Mouse (Mus musculus) heart, embryonic 13.5 days (tissue): ENCODE data around the gene Osbpl8. TPM values are rescaled to one million over a fixed set of nuclear protein-coding genes. Genes with fewer than 3 reads are reported as not detected.

Experiments
- ATAC-seq: fragments of 200-750 bp; cut with Nextera tagmentation; 2 replicates; pipeline ENCODE4 v1.8.0; 2017; ENCODE audit warnings: moderate TSS enrichment; ENCODE audit not compliant: insufficient number of reproducible peaks, low FRiP score, low TSS enrichment; ENCODE audit errors: extremely low read depth
- H3K27ac ChIP-seq: fragments of 300-500 bp; sonication (generic); replicated peaks from 2 replicates; pipeline ENCODE4 v1.5.1; 2015; ENCODE audit warnings: moderate library complexity, mild to moderate bottlenecking, inconsistent platforms
- H3K27me3 ChIP-seq: fragments of 300-500 bp; sonication (generic); replicated peaks from 2 replicates; pipeline ENCODE4 v1.6.1; 2015; ENCODE audit warnings: mild to moderate bottlenecking, inconsistent platforms
- H3K36me3 ChIP-seq: fragments of 300-500 bp; sonication (generic); 2 replicates; pipeline ENCODE4 v1.6.1; 2015; ENCODE audit warnings: mild to moderate bottlenecking, inconsistent platforms
- H3K4me1 ChIP-seq: fragments of 300-500 bp; sonication (generic); 2 replicates; pipeline ENCODE4 v1.6.1; 2015; ENCODE audit warnings: inconsistent platforms
- H3K4me2 ChIP-seq: fragments of 300-500 bp; sonication (generic); 2 replicates; pipeline ENCODE4 v1.6.1; 2015; ENCODE audit warnings: inconsistent platforms, mild to moderate bottlenecking, moderate library complexity
- H3K4me3 ChIP-seq: fragments of 300-500 bp; sonication (generic); 2 replicates; pipeline ENCODE4 v1.5.1; 2015; ENCODE audit warnings: moderate library complexity, mild to moderate bottlenecking, inconsistent platforms
- H3K9ac ChIP-seq: fragments of 300-500 bp; sonication (generic); 2 replicates; pipeline ENCODE4 v1.6.1; 2015; ENCODE audit warnings: inconsistent platforms, mild to moderate bottlenecking, moderate library complexity
- H3K9me3 ChIP-seq: fragments of 300-500 bp; sonication (generic); 2 replicates; pipeline ENCODE4 v1.6.1; 2016; ENCODE audit warnings: inconsistent platforms
- WGBS: fragments of 180-500 bp; shearing (Covaris S2); methylation state at CpG from one replicate; pipeline ENCODE4 v1.1.7; 2015; ENCODE audit warnings: mixed read lengths; 5-methylcytosine and 5-hydroxymethylcytosine counted together
- polyA plus RNA-seq: library from polyadenylated mRNA; unstranded; fragments of >200 nt; fragmentation: Nextera tagmentation; extraction: Ambion mirVana; gene quantifications from 2 replicates; pipeline ENCODE4 v1.2.1, GENCODE M21; 2015

The Osbpl8 gene
- polyA plus RNA-seq, 1 experiment from 2014 or later: 22.5 TPM

DNA sequence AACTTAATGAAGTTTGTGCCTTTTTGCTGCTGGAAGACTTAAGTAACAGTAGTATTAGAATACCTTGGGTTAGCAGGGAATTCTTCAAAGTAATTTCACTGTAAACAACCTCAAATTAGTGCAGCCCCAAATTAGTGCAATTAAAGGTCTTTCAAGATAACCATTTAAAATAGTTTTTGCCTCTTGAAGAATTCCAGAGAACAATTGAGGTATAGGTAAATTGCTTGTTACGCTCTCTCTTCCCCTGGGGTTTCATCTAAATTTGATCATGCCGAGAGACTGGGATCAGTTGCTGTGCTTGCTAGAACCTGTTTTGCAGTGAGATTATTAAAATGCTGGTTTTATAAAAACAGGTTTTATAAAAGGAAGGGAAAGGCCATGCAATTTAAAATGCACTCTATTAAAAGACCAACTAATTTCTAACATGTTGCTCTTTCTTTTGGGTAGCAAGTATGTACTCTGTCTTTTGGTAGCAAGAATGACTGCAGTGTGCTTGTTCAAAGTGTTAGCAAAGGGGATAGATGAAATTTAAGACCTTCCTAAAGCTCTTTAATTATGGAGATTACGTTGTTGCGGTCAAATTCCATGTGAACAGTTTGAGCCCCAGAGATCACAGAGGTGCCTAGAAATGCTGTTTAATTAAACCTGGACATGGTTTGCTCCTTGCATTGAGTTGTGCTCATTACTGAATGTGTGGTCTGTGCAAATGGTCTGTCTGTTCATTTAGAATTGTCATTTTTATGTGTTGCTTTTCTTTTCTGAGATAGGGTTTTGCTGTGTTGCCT, 1.7 kb downstream of the Osbpl8 start:
- WGBS: 62% methylated on average over 4 of the region's 4 CpGs
- Histone ChIP-seq H3K9ac (peak overlapping the region; percentile 100), H3K4me3 (peak overlapping the region; percentile 96), H3K9me3 (no peaks in the 10 kb centered on the region), H3K36me3 (no peaks in the 10 kb centered on the region), H3K27ac (peak overlapping the region; percentile 97), H3K4me1 (peaks cover 63% of the 10 kb centered on the region), H3K27me3 (no peaks in the 10 kb centered on the region), H3K4me2 (peak overlapping the region; percentile 72)
- no peak for ATAC-seq

DNA sequence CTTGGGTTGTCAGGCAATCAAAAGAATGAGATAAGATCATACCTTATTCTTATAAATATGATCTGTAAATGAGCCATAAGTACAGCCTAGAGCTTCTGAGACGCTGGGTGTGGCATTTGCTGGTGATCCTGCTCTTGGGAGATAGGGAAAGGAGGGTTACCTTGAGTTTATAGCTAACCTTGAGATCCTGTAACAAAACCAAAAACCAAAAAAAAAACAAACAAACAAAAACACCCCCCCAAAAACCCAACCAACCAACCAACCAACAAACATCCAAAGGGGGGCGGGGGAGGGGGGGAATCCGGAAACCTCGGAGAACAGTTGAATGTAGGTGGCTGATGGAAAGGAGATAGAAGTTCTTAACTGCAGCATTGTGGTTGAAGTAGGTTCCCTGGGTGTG, 2.9 kb downstream of the Osbpl8 start:
- ATAC-seq: no peak

DNA sequence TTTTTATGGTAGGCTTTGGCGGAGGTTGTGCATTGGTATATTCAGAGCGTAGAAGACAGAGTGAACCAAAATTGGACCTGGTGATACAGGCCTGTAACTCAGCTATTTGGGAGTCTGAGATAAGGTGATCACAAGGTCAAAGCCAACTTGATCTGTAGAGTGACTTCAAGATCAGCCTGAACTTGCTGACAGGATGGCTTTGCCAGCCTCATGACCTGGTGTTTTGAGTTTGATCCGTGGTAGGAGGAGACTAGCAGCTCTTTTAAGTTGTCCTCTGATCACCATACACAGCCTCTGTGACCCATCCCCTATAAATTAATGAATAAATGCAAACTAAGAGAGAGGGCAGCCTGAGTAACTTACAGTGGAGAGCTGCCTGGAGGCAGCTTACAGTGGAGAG, 3.8 kb downstream of the Osbpl8 start:
- peaks cover 77% of the 10 kb centered on the region for H3K4me1 ChIP-seq

More for the DNA sequence above, 2.9 kb downstream of the Osbpl8 start:
- Histone ChIP-seq H3K4me2 (peak overlapping the region; percentile 58), H3K36me3 (no peaks in the 10 kb centered on the region), H3K4me1 (peaks cover 75% of the 10 kb centered on the region), H3K27me3 (no peaks in the 10 kb centered on the region), H3K4me3 (peak overlapping the region; percentile 35), H3K27ac (peak overlapping the region; percentile 73), H3K9ac (peak overlapping the region; percentile 26), H3K9me3 (no peaks in the 10 kb centered on the region)
- WGBS: 69% methylated on average over 4 of the region's 4 CpGs

DNA sequence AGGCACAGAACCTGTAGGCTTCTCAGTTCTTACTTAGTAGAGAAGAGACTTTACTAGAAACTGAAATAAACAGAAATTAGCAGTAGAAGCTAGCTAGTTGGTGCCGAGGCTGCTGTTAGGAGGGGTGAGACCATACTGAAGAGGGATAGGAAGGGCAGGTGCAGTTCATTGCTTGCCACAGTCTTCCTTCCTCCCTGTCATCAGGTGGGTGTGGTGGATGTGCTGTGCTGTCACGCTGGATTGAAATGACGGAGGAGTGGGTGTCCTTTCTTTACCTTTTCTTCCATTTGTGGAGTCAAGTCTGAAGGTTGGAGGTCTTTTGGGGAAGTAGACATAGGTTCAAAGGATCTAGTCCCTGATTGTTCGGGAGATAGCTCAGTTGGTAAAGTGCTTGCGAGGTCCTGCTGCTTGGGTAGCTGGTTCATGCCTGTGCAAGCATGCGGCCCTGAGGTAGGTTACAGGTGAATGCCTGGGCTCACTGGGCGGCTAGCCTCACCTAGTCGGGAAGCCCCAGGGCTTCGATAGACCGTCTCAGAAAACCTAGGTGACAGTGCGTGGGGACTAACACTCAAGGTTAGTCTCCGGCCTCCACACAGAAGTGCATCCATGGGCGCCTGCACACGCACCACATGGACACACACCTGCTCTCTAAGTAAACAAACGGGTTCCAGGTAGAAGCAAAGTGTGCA, 6.8 kb downstream of the Osbpl8 start:
- H3K9ac ChIP-seq: 0 out of 2 replicates have a peak overlapping the region, but pooled peaks have one; percentile 58

More for the DNA sequence above, 3.8 kb downstream of the Osbpl8 start:
- H3K27ac ChIP-seq: peak overlapping the region; percentile 73
- no peak for ATAC-seq
- H3K9ac ChIP-seq: peak overlapping the region; percentile 26
- H3K4me2 ChIP-seq: peak overlapping the region; percentile 58
- H3K36me3 ChIP-seq: no peaks in the 10 kb centered on the region
- H3K27me3 ChIP-seq: no peaks in the 10 kb centered on the region
- H3K4me3 ChIP-seq: peak overlapping the region; percentile 35
- no peaks in the 10 kb centered on the region for H3K9me3 ChIP-seq
- WGBS: 39% methylated on average over 3 of the region's 3 CpGs

DNA sequence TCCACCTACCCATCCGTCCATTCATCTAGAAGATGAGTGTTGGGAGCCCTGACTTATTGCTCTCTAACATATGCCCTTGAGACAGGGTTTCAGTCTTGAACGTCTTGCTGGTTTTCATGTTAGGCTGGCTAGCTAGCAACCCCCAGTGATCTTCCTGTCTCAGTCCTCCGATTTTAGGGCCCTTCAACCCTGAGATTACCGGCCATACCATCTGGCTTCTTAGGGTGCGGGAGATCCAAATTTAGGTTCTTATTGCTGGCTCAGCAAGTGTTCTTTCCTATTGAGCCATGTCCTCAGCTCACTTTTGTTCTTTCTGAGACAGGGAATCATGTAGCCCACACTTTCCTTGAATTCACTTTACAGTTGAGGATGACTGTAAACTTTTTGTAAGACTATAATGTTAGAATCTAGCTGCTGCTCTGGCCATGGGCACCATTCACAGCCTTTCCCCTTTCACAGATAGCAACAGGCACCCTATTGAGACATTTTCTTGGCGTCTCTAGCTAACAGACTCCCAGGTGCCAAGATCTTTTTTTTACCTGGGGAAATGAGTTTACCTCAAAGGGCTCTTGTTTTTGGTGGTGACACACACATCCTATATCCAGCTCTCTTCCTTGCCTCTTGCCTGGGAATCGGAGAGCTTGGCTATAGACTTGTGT, 9.2 kb downstream of the Osbpl8 start:
- H3K36me3 ChIP-seq: no peaks in the 10 kb centered on the region
- H3K27me3 ChIP-seq: no peaks in the 10 kb centered on the region
- no peak overlapping the region for H3K4me2 ChIP-seq
- H3K4me3 ChIP-seq: no peak overlapping the region
- ATAC-seq: no peak
- WGBS: 70% methylated on average over 7 of the region's 7 CpGs
- no peak overlapping the region for H3K9ac ChIP-seq
- H3K9me3 ChIP-seq: no peaks in the 10 kb centered on the region
- peaks cover 81% of the 10 kb centered on the region for H3K4me1 ChIP-seq
- no peak overlapping the region for H3K27ac ChIP-seq

More for the DNA sequence above, 6.8 kb downstream of the Osbpl8 start:
- Histone ChIP-seq H3K4me1 (peaks cover 83% of the 10 kb centered on the region), H3K4me2 (peak overlapping the region; percentile 4; the same call in 1 of the 2 replicates), H3K4me3 (no peak overlapping the region), H3K27ac (0 out of 2 replicates have a peak overlapping the region, but pooled peaks have one; percentile 38), H3K27me3 (no peaks in the 10 kb centered on the region), H3K9me3 (no peaks in the 10 kb centered on the region), H3K36me3 (no peaks in the 10 kb centered on the region)
- 86% methylated on average over 15 of the region's 15 CpGs for WGBS
- no peak for ATAC-seq

DNA sequence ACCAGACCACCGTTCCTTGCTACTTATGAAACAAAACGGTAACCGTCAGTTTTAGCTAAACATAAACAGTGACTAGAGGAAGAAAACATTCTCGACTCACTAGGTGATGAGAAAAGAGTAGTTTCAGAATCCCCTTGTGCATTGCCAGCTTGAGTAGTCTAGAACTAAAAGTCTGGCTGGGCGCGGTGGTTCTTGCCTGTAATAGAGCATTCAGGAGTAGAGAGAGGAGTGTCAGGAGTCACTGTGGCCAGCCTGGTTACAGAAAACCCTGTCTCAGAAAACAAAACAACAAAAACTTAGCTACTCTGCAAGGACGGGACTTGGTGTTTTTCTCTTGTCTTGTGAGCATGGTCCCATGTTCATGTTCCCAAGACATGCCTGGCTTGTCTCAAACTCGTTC, 12.8 kb downstream of the Osbpl8 start:
- H3K4me1 ChIP-seq: peaks cover 80% of the 10 kb centered on the region

DNA sequence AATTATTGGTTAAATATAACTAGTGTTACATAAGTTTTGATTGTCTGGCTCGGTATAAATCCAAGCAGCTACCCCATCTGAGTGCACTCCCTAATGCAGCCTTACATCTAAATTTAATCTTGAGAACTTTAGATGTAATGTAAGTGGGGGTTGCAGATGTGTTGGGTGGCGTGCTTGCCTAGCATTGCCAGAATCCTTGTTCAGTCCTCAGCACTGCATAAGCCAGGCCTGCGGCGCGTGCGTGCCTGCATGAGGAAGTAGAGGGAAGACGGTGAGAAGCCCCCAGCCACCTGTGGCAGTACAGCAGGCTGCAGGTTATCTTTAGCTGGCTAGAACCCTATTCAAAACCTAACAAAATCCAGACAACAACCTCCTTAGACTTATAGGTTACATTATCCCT, 13.5 kb downstream of the Osbpl8 start:
- Histone ChIP-seq H3K4me1 (peaks cover 79% of the 10 kb centered on the region), H3K4me3 (no peak overlapping the region), H3K9me3 (no peaks in the 10 kb centered on the region), H3K4me2 (no peak overlapping the region), H3K27me3 (no peaks in the 10 kb centered on the region), H3K9ac (no peak overlapping the region), H3K36me3 (no peaks in the 10 kb centered on the region), H3K27ac (no peak overlapping the region)
- WGBS: 76% methylated on average over 7 of the region's 7 CpGs
- ATAC-seq: no peak

More for the DNA sequence above, 12.8 kb downstream of the Osbpl8 start:
- ATAC-seq: no peak
- no peak overlapping the region for H3K4me3 ChIP-seq
- 0 out of 2 replicates have a peak overlapping the region, but pooled peaks have one; percentile 24 for H3K27ac ChIP-seq
- no peak overlapping the region for H3K4me2 ChIP-seq
- H3K9me3 ChIP-seq: no peaks in the 10 kb centered on the region
- 0 out of 2 replicates have a peak overlapping the region, but pooled peaks have one; percentile 3 for H3K9ac ChIP-seq
- no peaks in the 10 kb centered on the region for H3K36me3 ChIP-seq
- WGBS: 64% methylated on average over 8 of the region's 8 CpGs
- no peaks in the 10 kb centered on the region for H3K27me3 ChIP-seq

- Histone ChIP-seq H3K36me3 (no peaks in the 10 kb centered on the region), H3K4me3 (no peak overlapping the region), H3K9me3 (no peaks in the 10 kb centered on the region), H3K27me3 (no peaks in the 10 kb centered on the region), H3K9ac (peak overlapping the region; percentile 47), H3K4me1 (peaks cover 86% of the 10 kb centered on the region), H3K27ac (peak overlapping the region; percentile 53), H3K4me2 (peak overlapping the region; percentile 22)
- WGBS: 24% methylated on average over 3 of the region's 3 CpGs
- no peak for ATAC-seq
Observed at GRCm38 (mm10) chr10:111180633-111181032, 16.1 kb downstream of the Osbpl8 start.

- Histone ChIP-seq H3K9ac (peak overlapping the region; percentile 38), H3K9me3 (no peaks in the 10 kb centered on the region), H3K4me2 (peak overlapping the region; percentile 57), H3K36me3 (no peaks in the 10 kb centered on the region), H3K4me1 (peaks cover 83% of the 10 kb centered on the region), H3K27ac (peak overlapping the region; percentile 91), H3K27me3 (no peaks in the 10 kb centered on the region), H3K4me3 (peak overlapping the region; percentile 20; the same call in 1 of the 2 replicates)
- 38% methylated on average over 7 of the region's 7 CpGs for WGBS
- ATAC-seq: 0 out of 2 replicates have a peak, but pooled peaks have one; percentile 27
Observed at GRCm38 (mm10) chr10:111183634-111184270, 19.2 kb downstream of the Osbpl8 start.

DNA sequence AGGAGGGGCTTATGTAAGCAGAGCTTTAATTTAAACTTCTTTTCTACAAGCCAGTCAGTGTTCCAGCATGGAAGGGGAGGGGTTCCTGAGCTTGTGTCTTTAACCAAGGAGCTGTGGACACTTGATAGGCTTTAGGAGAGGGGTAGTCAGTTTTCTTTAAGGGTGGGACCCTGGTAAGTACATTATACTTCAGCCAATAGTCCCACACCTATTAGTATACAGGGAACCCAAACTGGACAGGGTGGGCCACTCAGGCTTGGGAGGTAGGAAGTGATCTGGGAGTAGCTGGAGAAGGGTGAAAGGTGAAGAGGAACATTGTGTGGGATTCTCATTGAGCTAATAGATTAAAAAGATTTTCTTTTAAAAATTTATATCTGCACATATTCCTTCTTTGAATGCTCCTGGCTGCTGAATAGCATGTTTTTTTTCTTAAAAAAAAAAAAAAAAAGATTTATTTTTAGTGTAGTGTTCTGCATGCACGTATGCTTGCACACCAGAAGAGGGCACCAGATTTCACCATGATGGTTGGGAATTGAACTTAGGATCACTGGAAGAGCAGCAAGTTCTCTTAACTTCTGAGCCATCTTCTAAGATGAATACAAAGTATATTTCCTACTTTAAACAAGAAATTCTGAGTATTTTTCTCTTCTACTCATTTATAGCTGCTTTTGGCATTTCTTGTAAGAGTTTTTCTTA, 21.2 kb downstream of the Osbpl8 start:
- Histone ChIP-seq H3K4me3 (no peak overlapping the region), H3K9me3 (no peaks in the 10 kb centered on the region), H3K27ac (peak overlapping the region; percentile 46; the same call in 1 of the 2 replicates), H3K4me1 (peaks cover 82% of the 10 kb centered on the region), H3K9ac (no peak overlapping the region), H3K36me3 (no peaks in the 10 kb centered on the region), H3K4me2 (no peak overlapping the region), H3K27me3 (no peaks in the 10 kb centered on the region)
- ATAC-seq: no peak
- 83% methylated on average over 1 of the region's 1 CpGs for WGBS
